Mouse (Mus musculus) liver, embryonic 13.5 days (tissue): ENCODE results near the gene Ccdc169. TPM values are rescaled to one million over a fixed set of nuclear protein-coding genes. Genes with fewer than 3 reads are reported as not detected.

Experiments
- ATAC-seq: fragments of 200-750 bp; cut with Nextera tagmentation; 2 replicates; pipeline ENCODE4 v1.8.0; 2017; ENCODE audit warnings: low read depth, mild to moderate bottlenecking, moderate number of reproducible peaks, moderate library complexity
- DNase-seq: peaks from one replicate; pipeline ENCODE4 v3.0.0; 2022
- H3K27ac ChIP-seq: fragments of 300-500 bp; sonication (generic); 2 replicates; pipeline ENCODE4 v1.5.1; 2015; ENCODE audit warnings: moderate library complexity, mild to moderate bottlenecking, inconsistent platforms
- H3K27me3 ChIP-seq: fragments of 300-500 bp; sonication (generic); 2 replicates; pipeline ENCODE4 v1.6.1; 2015; ENCODE audit warnings: mild to moderate bottlenecking, inconsistent platforms
- H3K36me3 ChIP-seq: fragments of 300-500 bp; sonication (generic); 2 replicates; pipeline ENCODE4 v1.6.1; 2015; ENCODE audit warnings: mild to moderate bottlenecking, inconsistent platforms
- H3K4me1 ChIP-seq: fragments of 300-500 bp; sonication (generic); replicated peaks from 2 replicates; pipeline ENCODE4 v1.6.1; 2015; ENCODE audit warnings: inconsistent platforms
- H3K4me2 ChIP-seq: fragments of 300-500 bp; sonication (generic); 2 replicates; pipeline ENCODE4 v1.6.1; 2015; ENCODE audit warnings: inconsistent platforms, mild to moderate bottlenecking, moderate library complexity
- H3K4me3 ChIP-seq: fragments of 300-500 bp; sonication (generic); replicated peaks from 2 replicates; pipeline ENCODE4 v1.5.1; 2015; ENCODE audit warnings: mild to moderate bottlenecking, inconsistent platforms
- H3K9ac ChIP-seq: fragments of 300-500 bp; sonication (generic); 2 replicates; pipeline ENCODE4 v1.6.1; 2015; ENCODE audit warnings: mild to moderate bottlenecking, inconsistent platforms
- H3K9me3 ChIP-seq: fragments of 300-500 bp; sonication (generic); replicated peaks from 2 replicates; pipeline ENCODE4 v1.6.1; 2016; ENCODE audit warnings: inconsistent platforms
- WGBS: fragments of 180-500 bp; shearing (Covaris S2); methylation state at CpG from one replicate; pipeline ENCODE4 v1.1.7; 2015; ENCODE audit not compliant: insufficient replicate concordance; 5-methylcytosine and 5-hydroxymethylcytosine counted together
- polyA plus RNA-seq: library from polyadenylated mRNA; unstranded; fragments of >200 nt; fragmentation: Nextera tagmentation; extraction: Ambion mirVana; gene quantifications from 2 replicates; pipeline ENCODE4 v1.2.1, GENCODE M21; 2015

Ccdc169 gene
- polyA plus RNA-seq, 1 experiment from 2014 or later, result not detected

DNA sequence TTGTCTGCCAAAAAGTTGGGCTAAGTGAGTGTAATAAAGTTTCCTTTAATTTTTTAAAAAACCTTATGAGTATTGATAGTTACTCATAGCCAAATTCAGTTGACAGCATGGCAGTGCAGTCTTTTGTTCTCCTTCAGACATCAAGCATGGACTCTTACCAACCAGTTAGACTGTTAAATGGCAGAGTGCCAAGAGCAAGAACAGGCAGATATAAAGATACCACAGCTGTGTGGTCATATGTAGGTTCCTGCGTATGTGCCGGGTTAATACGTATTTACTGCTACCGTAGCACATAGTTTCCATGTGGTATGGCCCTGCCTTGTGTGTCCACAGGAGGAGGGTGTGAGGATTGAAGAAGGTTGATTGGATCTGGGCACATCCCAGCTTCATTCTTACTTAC, 14.1 kb upstream of the Ccdc169 start:
- no peak for DNase-seq
- H3K36me3 ChIP-seq, result peaks cover 67% of the 10 kb centered on the region
- 80% methylated on average over 4 of the region's 4 CpGs for WGBS

GRCm38 (mm10) chr3:55129181-55129692, 7.9 kb upstream of the Ccdc169 start:
- peaks cover 53% of the 10 kb centered on the region for H3K36me3 ChIP-seq
- H3K27ac ChIP-seq, result no peak overlapping the region
- 68% methylated on average over 4 of the region's 4 CpGs for WGBS

More for the DNA sequence above, 14.1 kb upstream of the Ccdc169 start:
- no peaks in the 10 kb centered on the region for H3K4me1 ChIP-seq
- ATAC-seq, result no peak
- no peak overlapping the region for H3K4me3 ChIP-seq
- H3K4me2 ChIP-seq, result no peak overlapping the region
- H3K27ac ChIP-seq, result no peak overlapping the region
- no peaks in the 10 kb centered on the region for H3K9me3 ChIP-seq
- no peak overlapping the region for H3K9ac ChIP-seq
- no peaks in the 10 kb centered on the region for H3K27me3 ChIP-seq

GRCm38 (mm10) chr3:55131576-55132233, 5.4 kb upstream of the Ccdc169 start:
- Histone ChIP-seq H3K27me3 (no peaks in the 10 kb centered on the region), H3K27ac (no peak overlapping the region), H3K4me1 (no peaks in the 10 kb centered on the region), H3K9me3 (no peaks in the 10 kb centered on the region), H3K9ac (no peak overlapping the region), H3K36me3 (peaks cover 57% of the 10 kb centered on the region), H3K4me2 (no peak overlapping the region), H3K4me3 (no peak overlapping the region)
- ATAC-seq (no peak), DNase-seq (no peak)
- WGBS, result 79% methylated on average over 6 of the region's 6 CpGs

More at GRCm38 (mm10) chr3:55129181-55129692, 7.9 kb upstream of the Ccdc169 start:
- no peaks in the 10 kb centered on the region for H3K27me3 ChIP-seq
- no peak for ATAC-seq
- H3K9ac ChIP-seq, result no peak overlapping the region
- no peak for DNase-seq
- H3K9me3 ChIP-seq, result no peaks in the 10 kb centered on the region
- no peak overlapping the region for H3K4me3 ChIP-seq
- H3K4me1 ChIP-seq, result no peaks in the 10 kb centered on the region
- H3K4me2 ChIP-seq, result no peak overlapping the region

DNA sequence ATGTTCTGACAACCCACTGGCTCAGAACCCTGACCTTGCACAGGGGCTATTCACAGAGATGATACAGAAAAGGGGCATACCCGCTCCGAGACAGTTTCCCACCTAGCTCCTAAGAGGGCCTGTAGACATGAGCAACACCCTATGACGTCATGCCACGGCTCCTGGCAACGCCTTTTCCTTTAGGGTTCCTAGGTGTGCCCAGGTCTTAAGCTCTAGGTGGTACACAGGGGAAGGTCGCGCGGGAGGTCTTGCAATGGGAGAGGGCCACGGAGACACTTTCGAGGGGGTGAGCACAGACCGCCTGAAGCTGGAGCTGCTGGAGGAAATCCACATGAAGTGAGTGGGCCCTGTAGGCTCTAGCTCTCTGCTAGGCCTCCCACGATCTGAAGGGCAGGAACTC, 2.7 kb downstream of the Ccdc169 start:
- H3K9me3 ChIP-seq, result no peaks in the 10 kb centered on the region
- ATAC-seq (no peak), DNase-seq (no peak)
- H3K36me3 ChIP-seq, result peaks cover 17% of the 10 kb centered on the region
- no peak overlapping the region for H3K9ac ChIP-seq
- no peaks in the 10 kb centered on the region for H3K27me3 ChIP-seq
- no peak overlapping the region for H3K27ac ChIP-seq
- no peak overlapping the region for H3K4me3 ChIP-seq
- 75% methylated on average over 12 of the region's 12 CpGs for WGBS
- H3K4me1 ChIP-seq, result no peaks in the 10 kb centered on the region
- H3K4me2 ChIP-seq, result no peak overlapping the region

GRCm38 (mm10) chr3:55141401-55141800, 4.3 kb downstream of the Ccdc169 start:
- H3K4me2 ChIP-seq, result no peak overlapping the region
- DNase-seq, result no peak
- no peak overlapping the region for H3K27ac ChIP-seq
- WGBS, result 58% methylated on average over 2 of the region's 2 CpGs
- no peak for ATAC-seq
- H3K4me3 ChIP-seq, result no peak overlapping the region
- no peaks in the 10 kb centered on the region for H3K9me3 ChIP-seq
- H3K36me3 ChIP-seq, result peaks cover 6% of the 10 kb centered on the region
- no peaks in the 10 kb centered on the region for H3K27me3 ChIP-seq
- H3K4me1 ChIP-seq, result no peaks in the 10 kb centered on the region
- H3K9ac ChIP-seq, result no peak overlapping the region

DNA sequence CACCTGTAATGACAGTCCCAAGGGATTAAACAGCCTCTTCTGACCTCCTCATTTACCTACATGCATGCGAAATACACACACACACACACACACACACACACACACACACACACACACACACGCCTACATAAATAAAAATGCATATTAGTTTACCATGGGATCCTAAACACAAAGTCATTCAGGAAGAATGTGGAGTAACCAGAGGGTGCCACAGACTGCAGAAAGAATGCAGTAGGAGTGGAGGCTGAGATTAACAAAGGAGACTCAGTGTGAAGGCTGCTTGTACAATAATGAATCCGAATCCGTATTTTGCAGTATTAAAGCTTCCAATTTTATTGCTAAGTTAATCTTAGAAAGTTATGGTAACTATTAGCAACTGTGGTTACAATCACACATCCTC, 7.8 kb downstream of the Ccdc169 start:
- Histone ChIP-seq H3K27ac (no peak overlapping the region), H3K9me3 (no peaks in the 10 kb centered on the region), H3K4me2 (no peak overlapping the region), H3K4me1 (no peaks in the 10 kb centered on the region), H3K9ac (no peak overlapping the region), H3K36me3 (no peaks in the 10 kb centered on the region), H3K4me3 (no peak overlapping the region), H3K27me3 (no peaks in the 10 kb centered on the region)
- DNase-seq (no peak), ATAC-seq (no peak)
- 59% methylated on average over 4 of the region's 4 CpGs for WGBS

DNA sequence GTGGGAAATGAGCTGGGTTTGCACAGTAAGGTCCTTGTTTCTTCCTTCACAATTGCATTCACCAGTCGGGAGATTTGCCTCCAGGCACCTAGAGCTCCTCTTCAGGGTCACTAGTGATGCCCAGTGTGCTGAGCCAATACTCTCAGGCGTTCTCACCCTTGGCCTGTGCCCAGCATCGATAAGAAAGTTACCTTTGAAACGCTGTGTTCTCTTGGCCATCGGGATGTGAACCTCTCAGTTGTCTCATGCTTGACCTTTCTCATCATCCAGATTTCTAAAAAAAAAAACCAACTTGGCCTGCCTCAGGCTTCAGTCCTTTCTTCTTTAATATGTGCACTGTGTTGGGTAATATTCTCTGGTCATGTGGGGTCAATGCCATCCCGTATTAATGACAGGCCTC, 9.3 kb downstream of the Ccdc169 start:
- Histone ChIP-seq H3K4me1 (no peaks in the 10 kb centered on the region), H3K4me3 (no peak overlapping the region), H3K4me2 (no peak overlapping the region), H3K27me3 (no peaks in the 10 kb centered on the region), H3K9me3 (no peaks in the 10 kb centered on the region), H3K9ac (no peak overlapping the region), H3K36me3 (no peaks in the 10 kb centered on the region), H3K27ac (no peak overlapping the region)
- 52% methylated on average over 6 of the region's 6 CpGs for WGBS
- no peak for DNase-seq
- ATAC-seq, result no peak

DNA sequence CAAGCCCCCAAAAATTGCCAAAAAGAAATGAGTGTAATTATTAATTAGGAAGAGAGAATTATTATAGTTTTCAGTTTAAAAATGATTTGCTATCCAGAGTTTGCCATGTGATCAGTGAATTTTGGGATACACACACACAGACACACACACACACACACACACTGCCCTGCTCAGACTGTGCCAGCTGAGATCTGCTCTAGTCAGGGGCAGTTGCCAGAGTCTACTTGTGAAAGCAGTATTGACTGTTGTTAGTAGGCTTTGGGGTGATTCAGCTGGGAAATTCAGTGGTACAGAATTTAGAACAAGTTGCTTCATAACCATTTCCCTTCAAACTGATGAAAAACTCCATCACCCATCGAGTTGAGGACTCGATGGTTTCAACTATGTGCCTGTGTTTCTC, 10.0 kb downstream of the Ccdc169 start:
- no peak overlapping the region for H3K27ac ChIP-seq
- H3K36me3 ChIP-seq, result no peaks in the 10 kb centered on the region
- H3K4me1 ChIP-seq, result no peaks in the 10 kb centered on the region
- no peaks in the 10 kb centered on the region for H3K9me3 ChIP-seq
- WGBS, result 59% methylated on average over 2 of the region's 2 CpGs
- H3K4me3 ChIP-seq, result no peak overlapping the region
- no peak overlapping the region for H3K9ac ChIP-seq
- no peaks in the 10 kb centered on the region for H3K27me3 ChIP-seq
- DNase-seq (no peak), ATAC-seq (no peak)
- no peak overlapping the region for H3K4me2 ChIP-seq

DNA sequence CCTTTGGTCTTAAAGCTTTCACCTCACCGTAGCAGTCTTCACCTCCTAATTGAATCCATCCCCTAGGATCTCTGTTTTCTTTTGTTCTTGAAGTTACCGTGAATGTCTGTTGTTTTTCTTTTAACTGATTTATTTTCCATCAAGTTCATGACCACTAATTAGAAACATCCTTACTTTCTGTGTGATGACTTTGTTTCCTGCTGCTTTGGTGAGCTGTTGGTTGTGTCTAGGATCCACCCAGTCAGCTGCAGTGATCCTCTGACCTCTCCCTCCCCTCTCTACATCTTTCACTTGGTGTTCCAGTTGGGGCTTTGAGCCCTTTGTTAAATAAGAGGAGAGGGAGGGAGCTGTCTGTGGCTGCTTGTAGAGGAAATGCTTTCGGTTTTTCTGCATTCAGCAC, 11.0 kb downstream of the Ccdc169 start:
- no peak overlapping the region for H3K27ac ChIP-seq
- H3K9me3 ChIP-seq, result no peaks in the 10 kb centered on the region
- no peak overlapping the region for H3K9ac ChIP-seq
- 40% methylated on average over 3 of the region's 3 CpGs for WGBS
- H3K4me3 ChIP-seq, result no peak overlapping the region
- DNase-seq, result no peak
- no peak overlapping the region for H3K4me2 ChIP-seq
- H3K4me1 ChIP-seq, result no peaks in the 10 kb centered on the region
- no peaks in the 10 kb centered on the region for H3K27me3 ChIP-seq
- no peak for ATAC-seq
- no peaks in the 10 kb centered on the region for H3K36me3 ChIP-seq

- no peak overlapping the region for H3K9ac ChIP-seq
- H3K4me1 ChIP-seq, result no peaks in the 10 kb centered on the region
- H3K4me2 ChIP-seq, result no peak overlapping the region
- no peak overlapping the region for H3K4me3 ChIP-seq
- no peaks in the 10 kb centered on the region for H3K36me3 ChIP-seq
- no peaks in the 10 kb centered on the region for H3K27me3 ChIP-seq
- WGBS, result 44% methylated on average over 7 of the region's 7 CpGs
- no peak for ATAC-seq
- H3K9me3 ChIP-seq, result no peaks in the 10 kb centered on the region
- no peak for DNase-seq
- no peak overlapping the region for H3K27ac ChIP-seq
These were observed 14.7 kb downstream of the Ccdc169 start for GRCm38 (mm10) chr3:55151656-55152433.

- 55% methylated on average over 6 of the region's 6 CpGs for WGBS
- Histone ChIP-seq H3K9ac (no peak overlapping the region), H3K4me2 (no peak overlapping the region), H3K27me3 (no peaks in the 10 kb centered on the region), H3K4me1 (no peaks in the 10 kb centered on the region), H3K9me3 (no peaks in the 10 kb centered on the region), H3K4me3 (no peak overlapping the region), H3K36me3 (no peaks in the 10 kb centered on the region), H3K27ac (no peak overlapping the region)
- no peak for DNase-seq
- no peak for ATAC-seq
These were observed 15.7 kb downstream of the Ccdc169 start for GRCm38 (mm10) chr3:55152673-55153334.
